Mouse (Mus musculus) lung, embryonic 14.5 days (tissue): ENCODE measurements at regions not wholly inside any gene's neighbourhood (a gene's known extent, or its start where the extent isn't known, plus 50 kb on each side); places are given as distances from the start of the nearest gene placed in this dataset.

Source experiments
- ATAC-seq: fragments of 200-750 bp; cut with Nextera tagmentation; 2 replicates; pipeline ENCODE4 v1.8.0; 2017; ENCODE audit warnings: mild to moderate bottlenecking, moderate TSS enrichment, moderate library complexity; ENCODE audit not compliant: insufficient read depth
- DNase-seq: peaks from one replicate; pipeline ENCODE4 v3.0.0-alpha.2; 2015
- H3K27ac ChIP-seq: fragments of 300-500 bp; sonication (generic); 2 replicates; pipeline ENCODE4 v1.5.1; 2014; ENCODE audit warnings: low read depth, mild to moderate bottlenecking, moderate library complexity
- H3K27me3 ChIP-seq: fragments of 300-500 bp; sonication (generic); 2 replicates; pipeline ENCODE4 v1.6.1; 2014; ENCODE audit warnings: low read length, control low read depth; ENCODE audit not compliant: insufficient read depth
- H3K36me3 ChIP-seq: fragments of 300-500 bp; sonication (generic); 2 replicates; pipeline ENCODE4 v1.6.1; 2014; ENCODE audit warnings: control low read depth; ENCODE audit not compliant: insufficient read depth
- H3K4me1 ChIP-seq: fragments of 300-500 bp; sonication (generic); 2 replicates; pipeline ENCODE4 v1.6.1; 2014; ENCODE audit warnings: antibody characterized with exemption, control low read depth; ENCODE audit not compliant: insufficient read depth
- H3K4me2 ChIP-seq: fragments of 300-500 bp; sonication (generic); 2 replicates; pipeline ENCODE4 v1.6.1; 2014; ENCODE audit warnings: mild to moderate bottlenecking
- H3K4me3 ChIP-seq: fragments of 300-500 bp; sonication (generic); 2 replicates; pipeline ENCODE4 v1.5.1; 2014; ENCODE audit warnings: low read depth, low read length
- H3K9ac ChIP-seq: fragments of 300-500 bp; sonication (generic); 2 replicates; pipeline ENCODE4 v1.6.1; 2014
- H3K9me3 ChIP-seq: fragments of 300-500 bp; sonication (generic); 2 replicates; pipeline ENCODE4 v1.6.1; 2016; ENCODE audit warnings: low read depth, low read length, control low read depth
- CTCF ChIP-seq: IDR thresholded peaks from 2 replicates; pipeline ENCODE4 v1.5.1; 2016; ENCODE audit warnings: antibody characterized with exemption, low read depth
- WGBS: fragments of 180-500 bp; shearing (Covaris S2); extraction: QIAGEN DNeasy Blood & Tissue Kit; methylation state at CpG from one replicate; pipeline ENCODE4 v1.1.7; 2014; 5-methylcytosine and 5-hydroxymethylcytosine counted together

DNA sequence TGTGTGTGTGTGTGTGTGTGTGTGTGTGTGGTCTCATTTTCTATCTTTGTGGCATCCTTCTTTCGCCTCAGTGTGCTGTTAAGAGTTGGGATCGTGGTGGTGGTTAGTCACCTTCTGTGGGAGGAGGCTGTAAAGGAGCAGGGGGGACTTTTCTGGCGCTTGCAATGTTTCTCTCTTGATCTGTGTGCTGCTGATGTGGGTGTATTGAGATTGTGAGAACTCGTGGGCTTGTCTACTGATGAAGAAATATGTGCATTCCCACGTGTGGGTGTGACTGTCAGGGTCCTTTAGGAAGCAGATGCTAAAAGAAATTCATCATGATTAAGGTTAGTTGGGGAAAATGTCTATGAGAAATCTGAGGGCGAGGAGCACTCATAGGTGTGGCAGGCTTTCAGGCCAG lies 1422.4 kb upstream of the Gm6569 start:
- no peak for ATAC-seq

More for the DNA sequence above, 1422.4 kb upstream of the Gm6569 start:
- H3K9me3 ChIP-seq: no peaks in the 10 kb centered on the region
- no peak overlapping the region for H3K9ac ChIP-seq
- no peak overlapping the region for H3K4me3 ChIP-seq
- H3K4me1 ChIP-seq: no peaks in the 10 kb centered on the region
- 57% methylated on average over 6 of the region's 6 CpGs for whole genome bisulfite sequencing
- no peaks in the 10 kb centered on the region for H3K36me3 ChIP-seq
- no peak overlapping the region for H3K27ac ChIP-seq
- no peaks in the 10 kb centered on the region for H3K27me3 ChIP-seq
- H3K4me2 ChIP-seq: no peak overlapping the region
- TF ChIP-seq CTCF: no peak
- no peak for DNase-seq
